Mouse (Mus musculus): ENCODE measurements around the gene Rere.
"Not testable (repeated sequence)": the region's sequence is repeated elsewhere in the genome, so short reads cannot be mapped to it uniquely, and the experiment has no call there.

The Rere gene

GRCm38 (mm10) chr4:150544652-150545258 is 263.3 kb downstream of the Rere start:
- peak; percentile 79 to 89 for DNase-seq (ENCODE audit: inconsistent age in 2 of 2, low spot score in 1 of 2)

GRCm38 (mm10) chr4:150545775-150546174 is 264.3 kb downstream of the Rere start:
- no peak for DNase-seq (ENCODE audit: inconsistent age in 2 of 2, low spot score in 1 of 2)

- not testable (repeated sequence) for DNase-seq (ENCODE audit: inconsistent age in 2 of 2, low spot score in 1 of 2)
Measured at GRCm38 (mm10) chr4:150546296-150546695, 264.9 kb downstream of the Rere start.

- DNase-seq (ENCODE audit: inconsistent age in 2 of 2, low spot score in 1 of 2): no peak
Measured at GRCm38 (mm10) chr4:150549393-150549792, 267.9 kb downstream of the Rere start.

GRCm38 (mm10) chr4:150549989-150550716 is 268.7 kb downstream of the Rere start:
- DNase-seq (ENCODE audit: inconsistent age in 2 of 2, low spot score in 1 of 2): peak in 1 of 2 experiments; percentile 16

- DNase-seq (ENCODE audit: inconsistent age in 2 of 2, low spot score in 1 of 2): peak in 1 of 2 experiments; percentile 41
Measured at GRCm38 (mm10) chr4:150551390-150551789, 269.9 kb downstream of the Rere start.

GRCm38 (mm10) chr4:150552751-150553600 is 271.5 kb downstream of the Rere start:
- no peak for DNase-seq (ENCODE audit: inconsistent age in 2 of 2, low spot score in 1 of 2)

- peak in 1 of 2 experiments; percentile 61 for DNase-seq (ENCODE audit: inconsistent age in 2 of 2, low spot score in 1 of 2)
Measured at GRCm38 (mm10) chr4:150555783-150556182, 274.3 kb downstream of the Rere start.

- DNase-seq (ENCODE audit: inconsistent age in 2 of 2, low spot score in 1 of 2): peak; percentile 89 to 96
Measured at GRCm38 (mm10) chr4:150556382-150557221, 275.2 kb downstream of the Rere start.

GRCm38 (mm10) chr4:150557289-150557688 is 275.8 kb downstream of the Rere start:
- peak in 1 of 2 experiments; percentile 65 for DNase-seq (ENCODE audit: inconsistent age in 2 of 2, low spot score in 1 of 2)

GRCm38 (mm10) chr4:150557976-150558375 is 276.5 kb downstream of the Rere start:
- peak in 1 of 2 experiments; percentile 48 for DNase-seq (ENCODE audit: inconsistent age in 2 of 2, low spot score in 1 of 2)

GRCm38 (mm10) chr4:150559514-150559913 is 278.1 kb downstream of the Rere start:
- no peak for DNase-seq (ENCODE audit: inconsistent age in 2 of 2, low spot score in 1 of 2)

GRCm38 (mm10) chr4:150563281-150563680 is 281.8 kb downstream of the Rere start:
- peak in 1 of 2 experiments; percentile 19 for DNase-seq (ENCODE audit: inconsistent age in 2 of 2, low spot score in 1 of 2)

GRCm38 (mm10) chr4:150566193-150566592 is 284.7 kb downstream of the Rere start:
- peak in 1 of 2 experiments; percentile 56 for DNase-seq (ENCODE audit: inconsistent age in 2 of 2, low spot score in 1 of 2)

- no peak for DNase-seq (ENCODE audit: inconsistent age in 2 of 2, low spot score in 1 of 2)
Measured at GRCm38 (mm10) chr4:150568318-150569134, 287.1 kb downstream of the Rere start.

GRCm38 (mm10) chr4:150569135-150569833 is 287.8 kb downstream of the Rere start:
- peak; percentile 84 to 96 for DNase-seq (ENCODE audit: inconsistent age in 2 of 2, low spot score in 1 of 2)

GRCm38 (mm10) chr4:150569834-150570571 is 288.6 kb downstream of the Rere start:
- peak; percentile 68 to 85 for DNase-seq (ENCODE audit: inconsistent age in 2 of 2, low spot score in 1 of 2)

GRCm38 (mm10) chr4:150570793-150571192 is 289.3 kb downstream of the Rere start:
- peak in 1 of 2 experiments; percentile 76 for DNase-seq (ENCODE audit: inconsistent age in 2 of 2, low spot score in 1 of 2)

Data from adrenal gland, adult (tissue).